Mouse (Mus musculus) liver, postnatal 0 days (tissue): Measurements from ENCODE around the gene Snx9. TPM values are rescaled to one million over a fixed set of nuclear protein-coding genes. Genes with fewer than 3 reads are reported as not detected.

Experiments used
- ATAC-seq: fragments of 200-750 bp; cut with Nextera tagmentation; 2 replicates; pipeline ENCODE4 v1.8.0; 2017; ENCODE audit warnings: mild to moderate bottlenecking, moderate library complexity
- DNase-seq: peaks from one replicate; pipeline ENCODE4 v3.0.0-alpha.2; 2016
- H3K27ac ChIP-seq: fragments of 300-500 bp; sonication (generic); 2 replicates; pipeline ENCODE4 v1.5.1; 2014; ENCODE audit warnings: antibody characterized with exemption, moderate library complexity, mild to moderate bottlenecking, low read depth
- H3K27me3 ChIP-seq: fragments of 300-500 bp; sonication (generic); 2 replicates; pipeline ENCODE4 v1.6.1; 2014; ENCODE audit warnings: low read length, control low read depth, mixed read lengths; ENCODE audit not compliant: insufficient read depth
- H3K36me3 ChIP-seq: fragments of 300-500 bp; sonication (generic); replicated peaks from 2 replicates; pipeline ENCODE4 v1.6.1; 2014; ENCODE audit warnings: mild to moderate bottlenecking, control low read depth, low read length, moderate library complexity, mixed read lengths; ENCODE audit not compliant: insufficient read depth
- H3K4me1 ChIP-seq: fragments of 300-500 bp; sonication (generic); 2 replicates; pipeline ENCODE4 v1.6.1; 2014; ENCODE audit warnings: antibody characterized with exemption, mild to moderate bottlenecking, control low read depth; ENCODE audit not compliant: insufficient read depth
- H3K4me2 ChIP-seq: fragments of 300-500 bp; sonication (generic); 2 replicates; pipeline ENCODE4 v1.6.1; 2014; ENCODE audit warnings: low read depth, mild to moderate bottlenecking, low read length, moderate library complexity, mixed read lengths
- H3K4me3 ChIP-seq: fragments of 300-500 bp; sonication (generic); 2 replicates; pipeline ENCODE4 v1.5.1; 2014; ENCODE audit warnings: low read depth, low read length
- H3K9ac ChIP-seq: fragments of 300-500 bp; sonication (generic); replicated peaks from 2 replicates; pipeline ENCODE4 v1.6.1; 2014; ENCODE audit warnings: mild to moderate bottlenecking, moderate library complexity
- H3K9me3 ChIP-seq: fragments of 300-500 bp; sonication (generic); 2 replicates; pipeline ENCODE4 v1.6.1; 2016; ENCODE audit warnings: mild to moderate bottlenecking, control low read depth, low read length, mixed read lengths
- CTCF ChIP-seq: sonication (generic); IDR thresholded peaks from 2 replicates; pipeline ENCODE4 v1.5.1; 2016; ENCODE audit warnings: antibody characterized with exemption, low read depth
- EP300 ChIP-seq: IDR thresholded peaks from 2 replicates; pipeline ENCODE4 v1.6.1; 2016; ENCODE audit warnings: antibody characterized with exemption, low read depth, mild to moderate bottlenecking
- WGBS: fragments of 180-500 bp; shearing (Covaris S2); extraction: QIAGEN DNeasy Blood & Tissue Kit; methylation state at CpG from one replicate; pipeline ENCODE4 v1.1.7; 2014; ENCODE audit not compliant: insufficient replicate concordance; 5-methylcytosine and 5-hydroxymethylcytosine counted together
- polyA plus RNA-seq: library from polyadenylated mRNA; unstranded; fragments of >200 nt; fragmentation: Nextera tagmentation; extraction: Ambion mirVana; gene quantifications from 2 replicates; pipeline ENCODE4 v1.2.1, GENCODE M21; 2015

The Snx9 gene
- polyA plus RNA-seq, 1 experiment from 2014 or later, result 13.5 TPM

GRCm38 (mm10) chr17:5867456-5867855, 26.3 kb downstream of the Snx9 start:
- TF ChIP-seq CTCF, result no peak
- no peak for TF ChIP-seq EP300
- Histone ChIP-seq H3K27me3 (no peaks in the 10 kb centered on the region), H3K9me3 (no peaks in the 10 kb centered on the region), H3K36me3 (no peaks in the 10 kb centered on the region), H3K4me3 (no peak overlapping the region), H3K27ac (no peak overlapping the region), H3K4me1 (peaks cover 19% of the 10 kb centered on the region), H3K9ac (no peak overlapping the region), H3K4me2 (no peak overlapping the region)
- WGBS, result 36% methylated on average over 6 of the region's 6 CpGs
- ATAC-seq (no peak), DNase-seq (no peak)

- H3K4me3 ChIP-seq, result no peak overlapping the region
- H3K27me3 ChIP-seq, result no peaks in the 10 kb centered on the region
- no peak for DNase-seq
- no peak for ATAC-seq
- H3K4me2 ChIP-seq, result no peak overlapping the region
- H3K9ac ChIP-seq, result no peak overlapping the region
- peak overlapping the region; percentile 4; the same call in 1 of the 2 replicates for H3K27ac ChIP-seq
- H3K4me1 ChIP-seq, result peaks cover 14% of the 10 kb centered on the region
- H3K9me3 ChIP-seq, result no peaks in the 10 kb centered on the region
- WGBS, result 66% methylated on average over 7 of the region's 7 CpGs
- no peaks in the 10 kb centered on the region for H3K36me3 ChIP-seq
- TF ChIP-seq EP300 (no peak), CTCF (no peak)
Measured at GRCm38 (mm10) chr17:5868319-5869031, 27.3 kb downstream of the Snx9 start.

- Histone ChIP-seq H3K4me3 (no peak overlapping the region), H3K27me3 (no peaks in the 10 kb centered on the region), H3K36me3 (no peaks in the 10 kb centered on the region), H3K4me1 (peaks cover 14% of the 10 kb centered on the region), H3K9me3 (no peaks in the 10 kb centered on the region), H3K4me2 (no peak overlapping the region), H3K27ac (no peak overlapping the region), H3K9ac (no peak overlapping the region)
- no peak for ATAC-seq
- DNase-seq, result no peak
- 74% methylated on average over 3 of the region's 3 CpGs for WGBS
- no peak for TF ChIP-seq CTCF
- no peak for TF ChIP-seq EP300
Measured at GRCm38 (mm10) chr17:5869461-5869860, 28.3 kb downstream of the Snx9 start.

- WGBS, result 79% methylated on average over 5 of the region's 5 CpGs
- H3K36me3 ChIP-seq, result no peaks in the 10 kb centered on the region
- H3K4me2 ChIP-seq, result no peak overlapping the region
- no peak overlapping the region for H3K4me3 ChIP-seq
- H3K27ac ChIP-seq, result no peak overlapping the region
- H3K9ac ChIP-seq, result no peak overlapping the region
- no peak for ATAC-seq
- no peaks in the 10 kb centered on the region for H3K9me3 ChIP-seq
- TF ChIP-seq EP300, result no peak
- TF ChIP-seq CTCF, result no peak
- no peaks in the 10 kb centered on the region for H3K27me3 ChIP-seq
- peaks cover 14% of the 10 kb centered on the region for H3K4me1 ChIP-seq
- no peak for DNase-seq
Measured at GRCm38 (mm10) chr17:5870002-5870401, 28.9 kb downstream of the Snx9 start.

- Histone ChIP-seq H3K27ac (no peak overlapping the region), H3K36me3 (no peaks in the 10 kb centered on the region), H3K4me1 (peaks cover 14% of the 10 kb centered on the region), H3K9ac (no peak overlapping the region), H3K27me3 (no peaks in the 10 kb centered on the region), H3K4me3 (no peak overlapping the region), H3K9me3 (no peaks in the 10 kb centered on the region), H3K4me2 (no peak overlapping the region)
- TF ChIP-seq CTCF (no peak), EP300 (no peak)
- DNase-seq (no peak), ATAC-seq (no peak)
- WGBS, result 88% methylated on average over 11 of the region's 11 CpGs
Measured at GRCm38 (mm10) chr17:5870696-5871095, 29.6 kb downstream of the Snx9 start.

- H3K27ac ChIP-seq, result no peak overlapping the region
- H3K4me1 ChIP-seq, result peaks cover 13% of the 10 kb centered on the region
- DNase-seq (peak; percentile 61), ATAC-seq (peak; percentile 71)
- H3K27me3 ChIP-seq, result no peaks in the 10 kb centered on the region
- no peaks in the 10 kb centered on the region for H3K36me3 ChIP-seq
- TF ChIP-seq EP300, result no peak
- peak; percentile 14; the same call in 1 of the 2 replicates for TF ChIP-seq CTCF
- no peaks in the 10 kb centered on the region for H3K9me3 ChIP-seq
- H3K4me3 ChIP-seq, result no peak overlapping the region
- H3K4me2 ChIP-seq, result no peak overlapping the region; the same call in 1 of the 2 replicates
- WGBS, result 56% methylated on average over 12 of the region's 12 CpGs
- H3K9ac ChIP-seq, result no peak overlapping the region
Measured at GRCm38 (mm10) chr17:5872506-5872905, 31.4 kb downstream of the Snx9 start.
